8 mouse cellular contexts compared by ENCODE assay signal in genomic region chr4:98722454-98722853, GRCm38 (mm10). TPM values are rescaled to one million over a fixed set of nuclear protein-coding genes. Genes with fewer than 3 reads are reported as not detected.
DNase-seq lines count a peak whose midpoint lies in the region; ATAC-seq and TF ChIP-seq lines count a peak whose summit lies in the region.

No protein-coding gene starts in this region.

- H3K27me3 ChIP-seq in Patski = no peaks in the 10 kb centered on the region

- peak; percentile 66 for TF ChIP-seq CTCF in Patski (IDR thresholded peaks at IDR 0.05)

- in situ Hi-C loops in Patski (cut with MboI; ENCODE audit: low pct_unique_long_range_greater_than_20kb) = no loop called here

- CTCF ChIA-PET in Patski (lab: Charles Lee) = interaction anchor here (1.3 kb wide), 1 partner anchor 11 kb away, joined by 4 read pairs; no protein-coding TSS in a partner anchor

- ATAC-seq in Patski = peak; percentile 39

- POLR2A ChIA-PET in Patski (lab: Charles Lee) = no interaction called here

- DNase-seq in A20 (ENCODE audit: low read depth, low spot score) (peak; percentile 68), Patski (ENCODE audit: low read depth, low spot score) (no peak)
- DNase-seq in cerebellum, adult 9-11 months = peak; percentile 67
- DNase-seq in frontal cortex, postnatal 14 days (ENCODE audit: low spot score in 2 of 2) = peak; percentile 29 to 48
- DNase-seq in kidney, postnatal 14 days = peak; percentile 65
- peak; percentile 38 to 41 for DNase-seq in lung, adult 18-20 months
- DNase-seq in retina, postnatal 1 day = peak; percentile 85
- peak; percentile 83 for DNase-seq in thymus, postnatal 4 days

RNA-seq across cellular contexts. Expression of gene L1td1, which starts 4.1 kb away (rescaled TPM):
- polyA plus RNA-seq in Patski (2021) = not detected
